Mouse (Mus musculus): ENCODE results near the gene Cdyl.

The Cdyl gene

GRCm38 (mm10) chr13:35717658-35718057 lies 58.0 kb downstream of the Cdyl start:
- no peak for DNase-seq

GRCm38 (mm10) chr13:35719581-35719980 lies 59.9 kb downstream of the Cdyl start:
- no peak for DNase-seq

GRCm38 (mm10) chr13:35723073-35723472 lies 63.4 kb downstream of the Cdyl start:
- DNase-seq, result no peak

DNA sequence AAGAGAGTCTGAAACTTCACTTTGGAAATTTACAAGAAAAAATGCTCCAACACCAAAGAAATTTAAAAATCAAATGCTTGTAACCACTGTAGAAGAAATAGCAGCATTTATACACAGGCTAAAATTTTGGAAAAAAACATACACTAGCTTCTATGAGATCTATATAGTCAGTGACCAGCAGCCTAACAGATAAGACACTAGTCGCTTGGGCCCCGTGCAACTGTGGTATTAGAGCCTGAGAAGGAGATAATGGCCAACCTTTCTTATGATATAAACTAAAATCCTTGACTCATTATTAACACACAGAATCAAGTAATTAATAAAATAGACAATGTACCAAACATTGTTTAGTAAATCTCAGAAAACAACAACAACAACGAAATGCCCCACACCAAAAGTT lies 66.4 kb downstream of the Cdyl start:
- DNase-seq, result no peak

DNA sequence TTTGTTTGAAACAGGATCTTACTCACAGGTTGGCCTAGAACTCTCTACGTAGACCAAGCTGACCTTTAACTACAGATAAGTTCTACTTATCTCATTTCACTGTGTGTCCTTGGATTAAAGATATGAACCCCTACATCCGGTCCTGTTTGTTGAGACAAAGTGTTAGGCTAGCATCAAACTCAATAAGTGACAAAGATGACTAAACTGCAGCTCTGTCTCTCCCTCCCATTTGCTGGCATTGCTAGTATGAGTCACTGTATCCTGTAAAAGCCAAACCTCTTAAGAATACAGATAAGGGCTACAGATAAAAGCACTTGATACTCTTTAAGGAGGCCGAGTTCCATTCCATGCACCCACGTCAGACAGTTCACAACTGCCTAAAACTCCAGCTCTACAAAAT lies 72.5 kb downstream of the Cdyl start:
- no peak for DNase-seq

GRCm38 (mm10) chr13:35732891-35733596 lies 73.4 kb downstream of the Cdyl start:
- no peak for DNase-seq

GRCm38 (mm10) chr13:35737565-35737964 lies 77.9 kb downstream of the Cdyl start:
- no peak for DNase-seq

- no peak for DNase-seq
Measured at GRCm38 (mm10) chr13:35738210-35738609, 78.6 kb downstream of the Cdyl start.

GRCm38 (mm10) chr13:35739473-35739872 lies 79.8 kb downstream of the Cdyl start:
- no peak for DNase-seq

GRCm38 (mm10) chr13:35740301-35741039 lies 80.8 kb downstream of the Cdyl start:
- peak; percentile 88 to 94 for DNase-seq

GRCm38 (mm10) chr13:35741040-35741619 lies 81.5 kb downstream of the Cdyl start:
- peak; percentile 95 to 98 for DNase-seq

- DNase-seq, result peak; percentile 70 to 82
Measured at GRCm38 (mm10) chr13:35741620-35742421, 82.2 kb downstream of the Cdyl start.

DNA sequence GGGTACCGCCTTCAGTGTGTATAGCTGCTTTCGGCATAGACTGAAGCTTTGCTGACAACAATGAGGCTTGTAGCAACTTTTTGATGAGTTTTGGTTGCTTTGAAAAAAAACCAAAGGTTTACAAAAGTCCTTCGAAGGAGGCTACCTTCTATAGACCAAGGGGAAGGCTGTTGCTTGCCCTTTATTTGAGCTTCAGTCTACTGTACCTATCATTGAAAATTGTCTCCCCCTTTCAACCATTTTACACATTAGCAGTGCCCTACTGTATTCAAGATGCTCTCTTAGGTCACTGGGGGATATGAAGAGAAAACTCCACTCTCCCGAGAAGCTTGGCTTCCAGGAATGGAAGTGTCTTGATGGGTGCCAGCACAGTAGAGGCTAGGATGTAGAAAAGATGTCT lies 83.1 kb downstream of the Cdyl start:
- DNase-seq, result no peak

DNA sequence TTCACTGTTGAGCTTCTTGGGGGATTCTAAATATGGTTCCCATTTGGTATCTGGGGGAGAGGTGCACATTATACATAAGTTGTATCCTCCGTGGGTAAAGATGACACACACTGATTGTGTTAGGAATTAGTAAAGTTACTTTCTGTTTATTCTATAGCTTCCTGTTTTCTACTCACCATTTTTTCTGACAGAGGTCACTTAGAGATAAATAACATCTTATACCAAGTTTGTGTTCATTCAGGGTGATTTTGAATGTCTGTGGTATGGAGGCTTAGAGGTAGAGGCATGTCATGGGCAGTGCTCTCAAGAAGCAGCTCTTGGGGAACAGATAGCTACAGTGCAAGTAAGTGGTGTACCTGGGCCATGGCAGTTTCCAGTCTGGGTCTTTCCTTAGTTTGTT lies 83.6 kb downstream of the Cdyl start:
- no peak for DNase-seq

GRCm38 (mm10) chr13:35749194-35749593 lies 89.6 kb downstream of the Cdyl start:
- DNase-seq, result no peak

- no peak for DNase-seq
Measured at GRCm38 (mm10) chr13:35749680-35750079, 90.0 kb downstream of the Cdyl start.

- DNase-seq, result no peak
Measured at GRCm38 (mm10) chr13:35752046-35752445, 92.4 kb downstream of the Cdyl start.

GRCm38 (mm10) chr13:35755002-35755401 lies 95.4 kb downstream of the Cdyl start:
- no peak for DNase-seq

- DNase-seq, result no peak
Measured at GRCm38 (mm10) chr13:35755655-35756283, 96.1 kb downstream of the Cdyl start.

- DNase-seq, result no peak
Measured at GRCm38 (mm10) chr13:35756393-35757338, 97.0 kb downstream of the Cdyl start.

- DNase-seq, result no peak
Measured at GRCm38 (mm10) chr13:35760372-35760771, 100.7 kb downstream of the Cdyl start.

- no peak for DNase-seq
Measured at GRCm38 (mm10) chr13:35764559-35764958, 104.9 kb downstream of the Cdyl start.

All from lung, postnatal 4 days (tissue).